Mouse (Mus musculus) bone marrow macrophage, adult 2 months (primary cell): ENCODE data around the gene Cbln3. TPM values are rescaled to one million over a fixed set of nuclear protein-coding genes. Genes with fewer than 3 reads are reported as not detected.

Source experiments
- H3K27ac ChIP-seq: 2 replicates; pipeline ENCODE4 v1.5.1; 2012; ENCODE audit warnings: low read depth, low read length; ENCODE audit not compliant: insufficient read depth
- H3K4me1 ChIP-seq: 2 replicates; pipeline ENCODE4 v1.6.1; 2012; ENCODE audit warnings: low read length; ENCODE audit not compliant: control insufficient read depth, insufficient read depth
- H3K4me3 ChIP-seq: 2 replicates; pipeline ENCODE4 v1.5.1; 2012; ENCODE audit warnings: mild to moderate bottlenecking, low read length, moderate library complexity; ENCODE audit not compliant: insufficient read depth
- CTCF ChIP-seq: IDR thresholded peaks from 2 replicates; pipeline ENCODE4 v1.5.1; 2012; ENCODE audit warnings: low read depth, mild to moderate bottlenecking, low read length, moderate library complexity
- POLR2A ChIP-seq: IDR thresholded peaks from 2 replicates; pipeline ENCODE4 v1.6.1; 2012; ENCODE audit warnings: mild to moderate bottlenecking, low read depth, low read length, borderline replicate concordance
- polyA plus RNA-seq: library from polyadenylated mRNA; stranded (reverse); fragments of >200 nt; gene quantifications from 2 replicates; pipeline ENCODE4 v1.2.4, GENCODE M21; 2012; ENCODE audit not compliant: missing spikeins, insufficient read depth, insufficient read length

The Cbln3 gene
- polyA plus RNA-seq, 1 experiment: not detected

GRCm38 (mm10) chr14:55869538-55869937, 14.7 kb downstream of the Cbln3 start:
- no peaks in the 10 kb centered on the region for H3K4me1 ChIP-seq
- TF ChIP-seq CTCF (no peak), POLR2A (no peak)
- H3K27ac ChIP-seq: no peak overlapping the region
- H3K4me3 ChIP-seq: no peak overlapping the region

GRCm38 (mm10) chr14:55868230-55869026, 15.8 kb downstream of the Cbln3 start:
- H3K27ac ChIP-seq: no peak overlapping the region
- no peak for TF ChIP-seq POLR2A
- no peak for TF ChIP-seq CTCF
- no peak overlapping the region for H3K4me3 ChIP-seq
- H3K4me1 ChIP-seq: no peaks in the 10 kb centered on the region

- H3K4me3 ChIP-seq: no peak overlapping the region
- H3K4me1 ChIP-seq: no peaks in the 10 kb centered on the region
- TF ChIP-seq CTCF: peak; percentile 97
- no peak for TF ChIP-seq POLR2A
- no peak overlapping the region for H3K27ac ChIP-seq
These were observed 17.2 kb downstream of the Cbln3 start for GRCm38 (mm10) chr14:55866962-55867361.

- Histone ChIP-seq H3K27ac (no peak overlapping the region), H3K4me3 (no peak overlapping the region), H3K4me1 (no peaks in the 10 kb centered on the region)
- TF ChIP-seq POLR2A (no peak), CTCF (peak; percentile 62; the same call in 1 of the 2 replicates)
These were observed 20.4 kb downstream of the Cbln3 start for GRCm38 (mm10) chr14:55863773-55864172.

- H3K4me3 ChIP-seq: no peak overlapping the region
- no peak overlapping the region for H3K27ac ChIP-seq
- no peaks in the 10 kb centered on the region for H3K4me1 ChIP-seq
- TF ChIP-seq POLR2A: no peak
- no peak for TF ChIP-seq CTCF
These were observed 21.2 kb downstream of the Cbln3 start for GRCm38 (mm10) chr14:55862970-55863369.

- TF ChIP-seq CTCF (no peak), POLR2A (no peak)
- H3K27ac ChIP-seq: no peak overlapping the region
- H3K4me3 ChIP-seq: no peak overlapping the region
- no peaks in the 10 kb centered on the region for H3K4me1 ChIP-seq
These were observed 22.0 kb downstream of the Cbln3 start for GRCm38 (mm10) chr14:55862186-55862585.

- no peak overlapping the region for H3K27ac ChIP-seq
- H3K4me1 ChIP-seq: 0 out of 2 replicates have a peak, but pooled peaks cover 3% of the 10 kb centered on the region
- H3K4me3 ChIP-seq: no peak overlapping the region
- TF ChIP-seq POLR2A (no peak), CTCF (no peak)
These were observed 26.6 kb downstream of the Cbln3 start for GRCm38 (mm10) chr14:55857588-55857987.

- H3K4me1 ChIP-seq: 0 out of 2 replicates have a peak, but pooled peaks cover 3% of the 10 kb centered on the region
- TF ChIP-seq POLR2A (no peak), CTCF (no peak)
- H3K27ac ChIP-seq: no peak overlapping the region
- H3K4me3 ChIP-seq: no peak overlapping the region
These were observed 29.1 kb downstream of the Cbln3 start for GRCm38 (mm10) chr14:55855101-55855561.

GRCm38 (mm10) chr14:55854406-55855100, 29.6 kb downstream of the Cbln3 start:
- Histone ChIP-seq H3K4me3 (peak overlapping the region; percentile 45), H3K27ac (no peak overlapping the region), H3K4me1 (0 out of 2 replicates have a peak, but pooled peaks cover 3% of the 10 kb centered on the region)
- no peak for TF ChIP-seq POLR2A
- TF ChIP-seq CTCF: no peak
